Mouse (Mus musculus) intestine, embryonic 16.5 days (tissue): ENCODE results near the gene Arpc4. TPM values are rescaled to one million over a fixed set of nuclear protein-coding genes. Genes with fewer than 3 reads are reported as not detected.
A peak's percentile ranks its signal among the peaks of the same experiment; 100 is the strongest.

Experiments
- ATAC-seq: fragments of 200-750 bp; cut with Nextera tagmentation; 2 replicates; pipeline ENCODE4 v1.8.0; 2017; ENCODE audit warnings: moderate TSS enrichment, moderate library complexity
- H3K27ac ChIP-seq: fragments of 300-500 bp; sonication (generic); 2 replicates; pipeline ENCODE4 v1.5.1; 2014; ENCODE audit warnings: mild to moderate bottlenecking, low read length
- H3K27me3 ChIP-seq: fragments of 300-500 bp; sonication (generic); replicated peaks from 2 replicates; pipeline ENCODE4 v1.6.1; 2014; ENCODE audit warnings: low read length, control low read depth, mixed read lengths; ENCODE audit not compliant: control insufficient read depth, insufficient read depth
- H3K36me3 ChIP-seq: fragments of 300-500 bp; sonication (generic); 2 replicates; pipeline ENCODE4 v1.6.1; 2014; ENCODE audit warnings: low read length, control low read depth; ENCODE audit not compliant: control insufficient read depth, insufficient read depth
- H3K4me1 ChIP-seq: fragments of 300-500 bp; sonication (generic); 2 replicates; pipeline ENCODE4 v1.6.1; 2014; ENCODE audit warnings: low read length, control low read depth, mixed read lengths; ENCODE audit not compliant: control insufficient read depth, insufficient read depth
- H3K4me2 ChIP-seq: fragments of 300-500 bp; sonication (generic); 2 replicates; pipeline ENCODE4 v1.6.1; 2014; ENCODE audit warnings: low read depth, low read length, control low read depth
- H3K4me3 ChIP-seq: fragments of 300-500 bp; sonication (generic); 2 replicates; pipeline ENCODE4 v1.5.1; 2014; ENCODE audit warnings: mild to moderate bottlenecking, low read length
- H3K9ac ChIP-seq: fragments of 300-500 bp; sonication (generic); 2 replicates; pipeline ENCODE4 v1.6.1; 2014; ENCODE audit warnings: low read depth, low read length
- H3K9me3 ChIP-seq: fragments of 300-500 bp; sonication (generic); 2 replicates; pipeline ENCODE4 v1.6.1; 2016; ENCODE audit warnings: low read length, control low read depth; ENCODE audit not compliant: control insufficient read depth
- whole genome bisulfite sequencing: fragments of 180-500 bp; shearing (Covaris S2); extraction: QIAGEN DNeasy Blood & Tissue Kit; methylation state at CpG from one replicate; pipeline ENCODE4 v1.1.7; 2014; 5-methylcytosine and 5-hydroxymethylcytosine counted together
- polyA plus RNA-seq: library from polyadenylated mRNA; unstranded; fragments of >200 nt; fragmentation: Nextera tagmentation; extraction: Ambion mirVana; gene quantifications from 2 replicates; pipeline ENCODE4 v1.2.1, GENCODE M21; 2015

Arpc4 gene
- polyA plus RNA-seq, 1 experiment from 2014 or later, result 456 TPM

DNA sequence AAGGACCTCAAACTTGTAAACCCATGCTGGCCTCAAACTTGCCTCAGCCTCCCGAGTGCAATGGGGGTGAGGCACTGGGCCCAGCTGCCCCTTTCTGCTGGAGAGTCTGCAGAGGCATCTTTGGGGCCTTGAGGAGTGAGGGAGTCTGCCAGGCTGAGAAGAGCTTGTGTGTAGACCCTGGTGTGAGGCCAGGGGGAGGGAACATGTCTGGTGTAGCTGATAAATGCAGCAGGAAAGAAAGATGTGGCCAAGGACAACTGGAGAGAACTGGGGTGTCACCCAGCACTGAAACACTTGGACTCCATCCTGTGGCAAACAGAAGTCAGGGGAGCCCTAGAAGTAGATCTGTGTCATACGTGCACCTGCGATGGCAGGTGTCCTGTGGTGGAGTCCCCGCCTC, 4.4 kb upstream of the Arpc4 start:
- 84% methylated on average over 4 of the region's 4 CpGs for WGBS
- Histone ChIP-seq H3K9ac (no peak overlapping the region), H3K4me3 (no peak overlapping the region), H3K4me1 (peaks cover 6% of the 10 kb centered on the region; the same call in 1 of the 2 replicates), H3K27me3 (no peaks in the 10 kb centered on the region), H3K4me2 (no peak overlapping the region), H3K36me3 (peaks cover 6% of the 10 kb centered on the region; the same call in 1 of the 2 replicates), H3K9me3 (no peaks in the 10 kb centered on the region), H3K27ac (no peak overlapping the region)
- ATAC-seq, result no peak

DNA sequence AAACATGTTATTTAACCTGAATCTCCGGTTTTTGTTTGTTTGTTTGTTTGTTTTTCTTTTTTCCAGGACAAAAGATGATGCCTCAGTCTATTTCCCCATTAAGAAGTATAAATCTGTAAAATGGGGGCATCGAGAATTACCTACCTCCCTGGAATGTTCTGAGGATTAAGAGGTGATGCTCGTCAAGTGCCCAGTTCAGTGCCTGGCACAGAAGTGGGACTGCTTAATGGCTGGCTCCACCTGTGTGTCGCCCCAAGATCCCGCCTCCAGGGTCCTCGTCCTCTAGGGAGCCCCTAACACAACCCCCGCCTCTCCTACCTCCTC, 781 bp upstream of the Arpc4 start:
- Histone ChIP-seq H3K27me3 (no peaks in the 10 kb centered on the region), H3K27ac (peak overlapping the region; percentile 97), H3K4me3 (peak overlapping the region; percentile 96), H3K4me2 (peak overlapping the region; percentile 70), H3K9me3 (no peaks in the 10 kb centered on the region), H3K9ac (peak overlapping the region; percentile 97), H3K4me1 (peaks cover 16% of the 10 kb centered on the region), H3K36me3 (peaks cover 6% of the 10 kb centered on the region)
- 7% methylated on average over 7 of the region's 7 CpGs for WGBS
- no peak for ATAC-seq

DNA sequence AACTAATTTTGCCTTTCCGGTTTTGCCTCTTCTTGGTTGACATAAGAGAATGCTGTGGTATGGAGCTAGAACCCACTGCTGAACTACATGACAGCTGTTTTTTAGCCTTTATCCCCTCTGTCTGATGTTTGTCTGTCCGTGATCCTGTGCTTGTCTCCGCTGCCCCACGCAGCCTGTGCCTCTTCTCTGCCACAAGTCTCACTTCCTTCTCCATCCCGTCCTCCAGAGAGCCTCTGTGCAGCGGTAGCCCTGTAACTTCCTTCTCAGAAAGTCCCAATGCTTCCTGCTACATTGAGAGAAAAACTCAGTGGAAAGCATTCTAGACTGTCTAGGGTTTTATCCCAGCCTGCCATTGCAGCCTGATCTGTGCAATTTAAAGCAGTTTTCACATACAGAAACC, 1.3 kb downstream of the Arpc4 start:
- ATAC-seq, result no peak
- H3K4me2 ChIP-seq, result peak overlapping the region; percentile 81
- H3K27me3 ChIP-seq, result no peaks in the 10 kb centered on the region
- H3K36me3 ChIP-seq, result peaks cover 15% of the 10 kb centered on the region
- peak overlapping the region; percentile 97 for H3K9ac ChIP-seq
- 71% methylated on average over 6 of the region's 6 CpGs for WGBS
- peak overlapping the region; percentile 96 for H3K4me3 ChIP-seq
- peak overlapping the region; percentile 25; the same call in 1 of the 2 replicates for H3K27ac ChIP-seq
- H3K4me1 ChIP-seq, result peaks cover 16% of the 10 kb centered on the region
- no peaks in the 10 kb centered on the region for H3K9me3 ChIP-seq

DNA sequence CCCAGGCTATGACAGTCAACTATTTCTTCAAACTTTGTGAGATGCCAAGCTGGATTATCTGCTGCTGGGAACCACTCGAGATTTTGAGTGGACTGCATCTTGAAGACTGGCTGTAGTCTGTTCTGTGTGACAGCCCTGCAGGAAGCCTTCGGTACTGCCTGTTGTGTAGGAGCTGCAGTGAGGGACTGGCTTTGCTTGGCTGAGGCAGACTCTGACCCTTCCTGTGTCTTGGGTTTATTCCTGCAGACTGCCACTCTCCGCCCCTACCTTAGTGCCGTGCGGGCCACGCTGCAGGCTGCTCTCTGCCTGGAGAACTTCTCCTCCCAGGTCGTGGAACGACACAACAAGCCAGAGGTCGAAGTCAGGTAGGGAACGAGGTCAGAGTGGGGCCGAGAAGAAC, 2.6 kb downstream of the Arpc4 start:
- 91% methylated on average over 11 of the region's 11 CpGs for WGBS
- peaks cover 23% of the 10 kb centered on the region for H3K36me3 ChIP-seq

DNA sequence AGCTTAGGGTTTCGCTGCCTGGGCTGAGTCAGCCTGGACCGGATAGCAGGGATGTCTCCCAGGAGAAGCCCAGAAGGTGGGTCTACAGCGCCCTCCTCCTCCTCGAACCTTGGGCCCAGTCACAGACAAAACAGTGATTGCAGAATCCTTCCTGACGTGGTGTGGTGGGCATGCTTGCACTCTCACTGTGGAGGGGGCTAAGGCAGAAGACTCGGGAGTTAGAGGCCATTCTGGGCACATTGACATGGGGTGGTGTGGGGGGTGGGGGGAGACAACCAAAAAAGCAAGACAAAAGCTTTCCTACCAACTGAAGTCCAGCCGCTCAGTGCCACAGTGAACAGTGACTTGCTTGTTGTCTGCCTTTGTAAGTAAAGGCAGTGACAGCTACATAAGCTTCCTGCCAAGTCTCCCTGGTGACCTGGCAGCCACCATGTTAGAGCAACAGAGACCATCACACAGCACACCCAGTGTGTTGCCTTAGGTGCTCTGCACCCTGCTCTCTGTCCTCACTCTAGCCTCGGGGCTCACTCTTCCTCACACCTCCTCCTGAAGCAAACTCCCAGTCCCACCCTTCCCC, 6.5 kb downstream of the Arpc4 start:
- Histone ChIP-seq H3K27ac (no peak overlapping the region), H3K9me3 (no peaks in the 10 kb centered on the region), H3K4me2 (no peak overlapping the region), H3K4me1 (peaks cover 6% of the 10 kb centered on the region), H3K36me3 (peaks cover 40% of the 10 kb centered on the region), H3K4me3 (no peak overlapping the region), H3K9ac (no peak overlapping the region), H3K27me3 (no peaks in the 10 kb centered on the region)
- ATAC-seq, result no peak
- 91% methylated on average over 8 of the region's 8 CpGs for WGBS

More for the DNA sequence above, 2.6 kb downstream of the Arpc4 start:
- Histone ChIP-seq H3K9ac (no peak overlapping the region), H3K9me3 (no peaks in the 10 kb centered on the region), H3K27ac (no peak overlapping the region), H3K27me3 (no peaks in the 10 kb centered on the region), H3K4me2 (no peak overlapping the region), H3K4me1 (peaks cover 16% of the 10 kb centered on the region), H3K4me3 (no peak overlapping the region)
- no peak for ATAC-seq

DNA sequence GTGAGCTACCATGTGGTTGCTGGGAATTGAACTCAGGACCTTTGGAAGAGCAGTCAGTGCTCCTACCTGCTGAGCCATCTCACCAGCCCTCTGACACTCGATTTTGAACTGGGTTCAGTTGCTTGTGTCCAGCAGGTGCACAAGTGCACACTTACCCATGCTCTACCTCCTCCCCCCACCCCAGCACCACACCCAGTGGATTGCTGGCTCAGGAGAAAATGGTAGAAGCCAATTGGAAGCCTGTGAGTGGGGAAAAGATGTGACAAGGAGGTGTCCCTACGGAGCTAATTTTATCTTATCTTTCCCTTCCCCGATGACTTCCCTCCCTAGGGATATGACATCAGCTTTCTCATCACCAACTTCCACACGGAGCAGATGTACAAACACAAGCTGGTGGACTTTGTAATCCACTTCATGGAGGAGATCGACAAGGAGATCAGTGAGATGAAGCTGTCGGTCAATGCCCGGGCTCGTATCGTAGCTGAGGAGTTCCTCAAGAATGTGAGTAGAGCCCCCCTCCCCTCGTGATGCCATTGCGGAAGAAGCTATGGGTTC, 7.3 kb downstream of the Arpc4 start:
- ATAC-seq, result no peak
- WGBS, result 59% methylated on average over 11 of the region's 11 CpGs
- Histone ChIP-seq H3K9ac (no peak overlapping the region), H3K4me3 (no peak overlapping the region), H3K36me3 (peaks cover 40% of the 10 kb centered on the region), H3K4me1 (peaks cover 5% of the 10 kb centered on the region; the same call in 1 of the 2 replicates), H3K4me2 (no peak overlapping the region), H3K27ac (peak overlapping the region; percentile 46; the same call in 1 of the 2 replicates), H3K9me3 (no peaks in the 10 kb centered on the region), H3K27me3 (no peaks in the 10 kb centered on the region)

DNA sequence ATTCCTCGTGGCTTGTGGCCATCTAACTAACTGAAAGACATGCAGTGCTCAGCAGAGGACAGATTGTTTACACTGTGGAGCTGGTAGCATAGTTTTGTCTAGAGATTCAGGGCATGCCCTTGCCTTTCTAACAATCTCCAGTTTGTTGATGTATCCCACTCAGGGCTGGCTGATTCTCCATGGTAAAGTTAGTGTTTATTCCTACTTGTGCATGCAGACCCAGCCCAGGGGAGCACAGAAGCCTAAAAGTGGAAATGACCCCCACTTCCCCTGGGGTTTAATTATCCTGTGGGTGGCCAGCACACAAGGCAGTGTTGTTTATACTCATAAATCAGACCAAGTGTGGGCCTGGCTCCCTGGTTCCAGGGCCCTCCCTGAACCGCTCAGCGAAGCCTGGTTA, 8.1 kb downstream of the Arpc4 start:
- ATAC-seq, result peak; percentile 18; the same call in 1 of the 2 replicates

DNA sequence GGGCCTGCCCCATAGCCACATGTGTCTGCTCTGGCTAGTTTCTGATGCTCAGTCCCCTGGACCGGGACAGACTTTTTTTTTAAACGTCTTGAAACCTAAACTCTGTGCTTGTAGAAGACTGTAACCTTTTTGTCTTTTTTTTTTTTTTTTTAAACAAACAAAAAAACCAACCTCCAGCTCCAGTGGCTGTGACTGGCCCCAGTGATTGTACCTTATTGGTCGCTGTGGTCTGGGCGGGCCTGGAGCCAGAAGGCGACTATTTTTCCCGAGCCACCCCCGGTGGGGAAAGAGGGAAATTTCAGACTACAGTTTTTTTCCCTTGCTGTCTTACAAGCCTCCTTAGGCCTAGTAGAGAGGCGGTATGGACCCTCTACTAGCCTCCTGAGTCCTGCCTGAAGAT, 11.0 kb downstream of the Arpc4 start, which contains the start of gene Ttll3:
Gene Ttll3, plus strand, starts transcription at position 301 of the 400 bp plus-strand sequence.
- H3K4me3 ChIP-seq, result no peak within 1 kb of the TSS
- no peaks in the 10 kb centered on the region for H3K27me3 ChIP-seq
- H3K36me3 ChIP-seq, result peaks cover 27% of the 10 kb centered on the region
- no peak within 1 kb of the TSS for H3K9ac ChIP-seq
- peaks cover 26% of the 10 kb centered on the region for H3K4me1 ChIP-seq
- no peak for ATAC-seq
- H3K27ac ChIP-seq, result no peak within 1 kb of the TSS
- H3K9me3 ChIP-seq, result no peaks in the 10 kb centered on the region
- 63% methylated on average over 8 of the region's 8 CpGs for WGBS
- H3K4me2 ChIP-seq, result no peak within 1 kb of the TSS

More for the DNA sequence above, 8.1 kb downstream of the Arpc4 start:
- 48% methylated on average over 3 of the region's 3 CpGs for WGBS
- H3K27me3 ChIP-seq, result no peaks in the 10 kb centered on the region
- no peaks in the 10 kb centered on the region for H3K9me3 ChIP-seq
- peaks cover 8% of the 10 kb centered on the region; the same call in 1 of the 2 replicates for H3K4me1 ChIP-seq
- no peak overlapping the region for H3K4me2 ChIP-seq
- peak overlapping the region; percentile 46; the same call in 1 of the 2 replicates for H3K27ac ChIP-seq
- H3K36me3 ChIP-seq, result peaks cover 36% of the 10 kb centered on the region
- H3K4me3 ChIP-seq, result no peak overlapping the region
- no peak overlapping the region for H3K9ac ChIP-seq

DNA sequence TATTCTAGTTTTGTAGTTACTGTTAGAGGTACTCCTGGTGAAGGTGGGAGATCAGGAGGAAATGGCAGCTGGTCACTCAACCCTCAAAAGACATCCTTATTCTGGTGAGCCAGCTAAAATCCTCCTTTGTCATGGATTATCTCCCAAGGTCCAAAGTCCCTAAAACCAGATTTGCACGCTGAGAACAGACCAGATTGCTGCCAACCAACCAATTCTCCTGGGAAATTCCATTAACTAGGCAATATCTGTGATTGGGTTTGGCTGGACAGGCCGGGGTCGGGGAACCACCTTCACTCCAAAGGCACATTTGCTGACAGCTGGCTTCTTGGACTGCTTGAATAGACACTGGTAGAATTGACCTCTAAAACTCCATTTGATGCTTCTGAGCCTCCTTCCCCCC, 12.8 kb downstream of the Arpc4 start:
- Histone ChIP-seq H3K27ac (no peak overlapping the region), H3K4me2 (no peak overlapping the region), H3K36me3 (peaks cover 18% of the 10 kb centered on the region; the same call in 1 of the 2 replicates), H3K4me3 (no peak overlapping the region), H3K9ac (no peak overlapping the region), H3K4me1 (peaks cover 26% of the 10 kb centered on the region), H3K27me3 (no peaks in the 10 kb centered on the region), H3K9me3 (no peaks in the 10 kb centered on the region)
- ATAC-seq, result no peak
- 77% methylated on average over 3 of the region's 3 CpGs for WGBS
